Mouse (Mus musculus): ENCODE measurements at regions not wholly inside any gene's neighbourhood (a gene's known extent, or its start where the extent isn't known, plus 50 kb on each side); places are given as distances from the start of the nearest gene placed in this dataset.

DNA sequence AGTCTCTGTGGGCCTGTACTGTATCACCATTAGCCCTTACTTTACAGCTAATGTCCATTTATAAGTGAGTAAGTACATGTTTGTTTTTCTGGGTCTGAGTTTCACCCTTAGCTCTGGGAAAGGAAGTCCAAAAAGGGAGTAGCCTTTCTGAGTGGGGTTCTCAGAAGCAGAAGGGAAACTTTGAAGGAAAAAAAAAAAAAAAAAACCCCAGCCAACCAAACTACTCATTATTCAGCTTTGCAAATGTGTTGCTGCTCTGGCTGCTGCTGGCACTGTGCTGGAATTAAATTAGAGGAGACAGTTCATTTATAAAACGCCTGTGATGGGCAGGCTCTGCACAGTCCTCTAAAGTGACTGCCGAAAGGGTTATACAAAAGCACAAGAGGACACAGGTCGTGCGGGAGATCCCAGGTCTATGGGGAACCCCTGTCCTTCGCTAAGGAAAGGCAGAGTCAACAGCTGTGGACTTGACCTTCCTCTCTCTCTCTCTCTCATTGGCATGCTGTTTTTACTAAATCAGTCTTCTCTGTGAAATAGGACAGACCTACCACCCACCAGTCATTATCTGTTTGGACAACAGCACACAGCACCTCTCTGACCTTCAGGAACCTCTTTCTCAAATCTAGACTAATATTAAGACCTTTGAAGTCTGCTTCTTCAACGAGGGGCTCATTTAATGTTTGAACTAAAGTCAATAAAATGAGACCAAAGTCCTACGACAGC, 165.4 kb downstream of the Cd47 start:
- no peak for DNase-seq (ENCODE audit: low spot score)

DNA sequence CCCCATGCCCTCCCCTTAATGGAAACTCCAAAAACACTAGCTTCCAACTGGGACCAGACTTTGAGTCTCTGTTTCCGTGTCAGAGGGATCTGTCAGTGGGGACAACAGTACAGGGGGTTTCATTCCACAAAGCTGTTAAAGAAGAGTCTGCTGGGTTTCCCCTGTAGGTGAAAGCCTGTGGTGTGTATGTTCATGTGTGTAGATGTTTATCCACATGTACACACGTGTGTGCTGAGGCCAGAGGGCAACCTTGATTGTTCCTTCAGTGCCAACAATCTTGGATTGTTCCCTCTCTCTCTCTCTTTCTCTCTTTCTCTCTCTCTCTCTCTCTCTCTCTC, 165.9 kb downstream of the Cd47 start:
- DNase-seq (ENCODE audit: low spot score): no peak

DNA sequence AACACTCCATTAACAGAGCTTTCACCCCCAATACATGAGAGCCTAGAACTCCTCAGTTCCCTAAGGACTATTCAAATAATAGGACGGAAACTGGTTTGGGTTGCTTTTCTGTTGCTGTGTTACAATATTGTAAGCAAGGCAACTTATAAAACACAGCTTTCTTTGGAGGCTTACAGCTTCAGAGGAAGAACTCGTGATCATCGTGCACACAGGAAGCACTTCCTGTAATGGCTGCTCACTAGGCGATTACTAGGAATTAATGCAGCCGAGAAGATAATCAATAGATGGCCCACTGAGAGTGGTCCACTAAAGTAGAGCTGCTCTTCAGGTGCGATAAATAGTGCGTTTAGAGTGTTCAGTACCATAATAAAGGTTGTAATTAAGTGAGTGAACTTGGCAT, 166.8 kb downstream of the Cd47 start:
- no peak for DNase-seq (ENCODE audit: low spot score)

DNA sequence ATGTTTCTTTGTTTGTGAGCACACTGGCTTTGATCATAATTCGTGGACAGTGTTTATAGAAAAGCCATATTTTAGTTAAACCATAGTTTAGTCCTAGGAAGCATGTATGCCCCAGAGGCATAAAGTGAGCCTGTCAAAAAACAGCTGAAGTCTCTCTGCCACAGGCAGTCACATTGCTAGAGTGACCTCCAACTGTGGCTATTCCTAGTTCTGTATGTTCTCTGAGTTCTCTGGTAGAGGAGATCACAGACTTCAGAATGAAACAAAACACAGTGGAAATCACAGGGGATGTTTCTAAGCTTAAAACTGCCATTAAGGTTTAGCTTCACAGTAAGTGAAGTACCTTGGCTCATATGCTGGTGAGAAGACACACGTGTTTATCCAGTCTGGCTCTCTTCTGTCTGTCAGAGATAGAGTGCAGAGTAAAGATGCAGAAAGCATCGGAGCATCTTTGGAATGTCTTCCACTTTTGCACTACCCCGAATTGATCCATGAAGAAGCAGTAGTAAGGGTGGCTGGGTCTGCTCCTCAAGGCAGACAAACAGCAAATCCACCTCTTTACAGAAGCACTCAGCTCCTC, 168.0 kb downstream of the Cd47 start:
- DNase-seq (ENCODE audit: low spot score): no peak

DNA sequence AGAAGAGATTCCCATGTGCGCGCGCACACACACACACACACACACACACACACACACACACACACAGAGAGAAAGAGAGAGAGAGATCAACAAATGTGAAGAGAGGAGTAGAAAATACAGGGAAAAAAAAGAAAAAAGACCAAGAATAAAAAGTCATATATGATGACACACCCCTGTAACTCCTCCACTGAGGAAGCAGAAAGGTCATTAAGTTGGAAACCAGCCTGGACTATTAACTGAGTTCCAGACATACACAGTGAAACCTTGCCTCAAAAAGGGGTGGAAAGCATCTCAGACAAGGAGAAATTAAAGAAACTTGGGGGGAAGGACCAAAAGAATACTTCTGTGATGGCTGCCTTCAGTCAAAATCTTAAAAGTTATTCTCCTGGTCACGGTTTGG, 168.7 kb downstream of the Cd47 start:
- DNase-seq (ENCODE audit: low spot score): no peak

DNA sequence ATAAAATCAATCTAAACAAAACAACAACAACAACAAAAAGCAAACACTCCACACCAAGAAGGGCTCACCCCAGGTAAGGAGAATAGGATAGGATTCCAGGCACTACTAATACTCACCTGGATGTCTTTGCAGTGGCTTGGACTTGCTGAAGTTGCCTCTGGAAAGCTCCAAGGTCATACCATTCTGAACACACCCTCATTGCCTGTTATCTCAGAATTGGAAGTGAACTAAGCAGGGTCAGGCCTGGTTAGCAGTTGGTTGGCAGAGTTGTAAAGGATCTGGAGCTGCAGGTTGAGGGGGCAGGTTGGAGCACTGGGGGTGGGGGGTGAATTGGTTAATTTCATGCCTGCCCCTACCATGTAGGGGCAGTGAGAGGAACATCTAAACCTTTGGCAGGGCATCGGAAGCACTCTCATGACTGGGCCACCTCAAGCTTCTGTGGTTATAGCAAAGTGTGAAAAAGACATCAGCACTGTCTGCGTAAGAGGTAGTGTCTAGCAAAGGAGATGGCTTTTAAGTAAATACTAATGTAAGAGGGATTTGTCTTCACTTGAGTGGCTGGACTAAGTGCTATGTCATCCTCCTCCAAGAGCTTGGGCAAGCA, 169.5 kb downstream of the Cd47 start:
- DNase-seq (ENCODE audit: low spot score): no peak

DNA sequence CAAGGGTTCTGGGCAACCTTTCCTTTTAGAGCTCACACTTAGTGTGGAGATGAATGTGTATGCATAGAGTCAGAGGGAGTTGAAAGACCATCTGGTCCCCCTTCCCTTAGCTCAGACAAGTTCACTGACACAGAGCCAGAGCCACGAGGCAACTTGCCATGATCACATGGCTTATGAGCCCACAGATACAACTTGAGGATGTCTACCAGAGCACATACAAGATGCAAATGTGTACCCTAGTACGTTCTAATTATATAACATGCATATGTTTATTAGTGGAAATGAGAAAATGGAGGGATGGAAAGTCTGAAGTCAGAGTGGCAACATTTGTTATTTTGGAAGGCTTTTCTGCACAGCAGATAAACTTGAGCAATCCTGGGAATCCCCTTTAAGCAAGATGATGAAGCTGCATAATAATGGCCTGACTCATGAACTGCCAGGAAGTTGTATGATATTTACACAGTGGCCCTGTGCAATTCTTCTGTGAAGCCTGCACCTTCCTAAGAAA, 170.0 kb downstream of the Cd47 start:
- no peak for DNase-seq (ENCODE audit: low spot score)

DNA sequence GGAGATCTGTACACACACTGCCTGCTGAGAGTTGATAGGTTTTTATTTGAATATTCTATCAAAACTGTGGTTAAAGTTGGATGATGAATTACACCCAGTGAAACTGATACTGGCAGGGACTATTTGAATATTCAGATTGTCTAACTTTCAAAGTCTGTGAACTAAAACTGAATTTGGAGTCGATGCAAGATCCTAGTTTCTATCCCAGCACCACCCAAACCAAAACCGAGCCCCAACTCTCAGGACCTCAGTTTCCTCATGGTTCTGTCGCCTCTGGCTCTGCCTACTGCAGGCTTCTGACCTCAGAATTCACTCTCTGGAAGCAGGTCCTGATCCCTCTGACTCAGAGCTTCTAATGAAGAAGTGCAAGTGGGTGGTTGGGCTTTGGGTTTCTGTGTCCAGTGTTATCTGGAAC, 170.8 kb downstream of the Cd47 start:
- no peak for DNase-seq (ENCODE audit: low spot score)

DNA sequence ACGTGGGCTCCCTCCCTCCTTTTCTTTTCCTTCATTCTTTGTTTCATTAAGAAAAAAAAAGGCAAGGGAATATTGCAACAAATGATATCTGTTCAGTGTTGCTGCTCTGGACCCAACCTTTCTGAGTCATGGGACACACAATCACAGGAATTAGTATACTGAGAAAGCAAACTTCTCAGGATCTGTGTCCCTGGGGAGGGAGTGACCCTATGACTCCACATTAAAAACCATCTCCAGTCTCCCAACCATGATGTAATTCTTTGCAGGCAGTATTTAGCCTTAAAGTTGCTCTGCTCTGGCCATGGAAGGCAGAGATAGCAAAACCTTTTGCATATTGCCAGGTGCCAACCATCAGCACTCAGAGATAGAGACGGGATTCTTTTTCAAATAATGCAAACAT, 176.9 kb downstream of the Cd47 start:
- no peak for DNase-seq (ENCODE audit: low spot score)

DNA sequence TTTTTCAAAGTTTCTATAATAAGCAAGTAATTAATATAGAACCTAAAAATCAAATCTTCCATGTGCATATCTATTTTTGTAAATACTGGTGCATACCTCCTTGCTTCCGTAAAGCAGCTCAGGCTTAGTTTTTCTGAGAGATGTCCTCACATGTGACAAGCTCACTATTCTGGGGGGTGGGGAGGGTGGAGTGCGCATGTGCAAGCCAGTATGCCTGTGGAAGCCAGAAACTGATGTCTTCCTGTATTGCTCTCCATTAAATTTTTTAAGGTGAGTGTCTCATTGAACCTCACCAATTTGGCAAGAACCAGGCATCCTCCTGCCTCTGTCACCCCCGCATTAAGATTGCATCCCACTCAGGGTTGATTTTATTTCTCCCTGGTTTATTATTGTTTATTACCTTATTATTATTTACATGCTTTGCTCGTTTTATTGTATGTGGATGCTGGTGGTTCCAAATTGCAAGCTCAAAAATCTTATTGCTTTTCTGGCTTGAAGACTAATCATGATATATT, 179.2 kb downstream of the Cd47 start:
- DNase-seq (ENCODE audit: low spot score): no peak

DNA sequence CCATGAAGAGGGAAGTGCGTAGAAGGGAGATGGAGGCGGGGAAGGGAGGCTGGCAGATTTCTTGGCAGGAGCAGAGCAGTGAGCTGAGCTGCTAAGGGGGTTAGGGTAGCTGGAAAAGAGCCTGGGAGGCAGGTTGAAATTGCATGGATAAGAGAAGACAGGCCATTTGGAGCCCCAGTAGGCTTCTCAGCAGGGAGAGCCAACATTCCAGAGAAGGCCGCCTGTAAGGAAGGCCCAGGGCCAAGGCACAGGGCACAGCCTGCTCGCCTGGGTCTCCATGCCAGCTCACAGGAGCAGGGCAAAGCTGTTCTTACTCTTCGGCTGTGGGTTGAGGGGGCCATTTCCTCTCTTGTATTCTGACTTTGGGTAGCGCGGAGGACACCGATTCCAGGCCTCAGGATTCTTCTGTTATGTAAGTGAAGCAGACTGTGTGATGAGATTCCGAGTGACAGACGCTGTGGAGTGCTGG, 179.9 kb downstream of the Cd47 start:
- no peak for DNase-seq (ENCODE audit: low spot score)

DNA sequence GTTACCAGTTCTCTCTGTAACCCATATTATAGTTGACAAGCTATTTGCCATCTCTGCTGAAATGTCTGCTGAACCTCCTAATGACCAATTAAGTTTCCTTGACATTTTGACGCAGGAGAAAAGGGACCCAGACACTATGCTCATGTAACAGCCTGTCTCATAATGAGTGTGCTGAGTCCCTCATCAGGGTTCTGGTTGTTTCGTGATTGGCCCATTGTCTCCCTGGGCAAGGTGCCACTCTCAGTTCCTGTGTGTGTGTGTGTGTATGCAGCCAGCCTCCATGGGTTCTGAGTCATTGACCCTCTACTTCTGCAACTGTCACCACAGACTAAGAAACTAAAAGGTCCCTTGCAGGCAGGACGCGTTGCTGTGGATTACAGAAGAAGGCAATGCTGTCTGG, 181.8 kb downstream of the Cd47 start:
- DNase-seq (ENCODE audit: low spot score): no peak

DNA sequence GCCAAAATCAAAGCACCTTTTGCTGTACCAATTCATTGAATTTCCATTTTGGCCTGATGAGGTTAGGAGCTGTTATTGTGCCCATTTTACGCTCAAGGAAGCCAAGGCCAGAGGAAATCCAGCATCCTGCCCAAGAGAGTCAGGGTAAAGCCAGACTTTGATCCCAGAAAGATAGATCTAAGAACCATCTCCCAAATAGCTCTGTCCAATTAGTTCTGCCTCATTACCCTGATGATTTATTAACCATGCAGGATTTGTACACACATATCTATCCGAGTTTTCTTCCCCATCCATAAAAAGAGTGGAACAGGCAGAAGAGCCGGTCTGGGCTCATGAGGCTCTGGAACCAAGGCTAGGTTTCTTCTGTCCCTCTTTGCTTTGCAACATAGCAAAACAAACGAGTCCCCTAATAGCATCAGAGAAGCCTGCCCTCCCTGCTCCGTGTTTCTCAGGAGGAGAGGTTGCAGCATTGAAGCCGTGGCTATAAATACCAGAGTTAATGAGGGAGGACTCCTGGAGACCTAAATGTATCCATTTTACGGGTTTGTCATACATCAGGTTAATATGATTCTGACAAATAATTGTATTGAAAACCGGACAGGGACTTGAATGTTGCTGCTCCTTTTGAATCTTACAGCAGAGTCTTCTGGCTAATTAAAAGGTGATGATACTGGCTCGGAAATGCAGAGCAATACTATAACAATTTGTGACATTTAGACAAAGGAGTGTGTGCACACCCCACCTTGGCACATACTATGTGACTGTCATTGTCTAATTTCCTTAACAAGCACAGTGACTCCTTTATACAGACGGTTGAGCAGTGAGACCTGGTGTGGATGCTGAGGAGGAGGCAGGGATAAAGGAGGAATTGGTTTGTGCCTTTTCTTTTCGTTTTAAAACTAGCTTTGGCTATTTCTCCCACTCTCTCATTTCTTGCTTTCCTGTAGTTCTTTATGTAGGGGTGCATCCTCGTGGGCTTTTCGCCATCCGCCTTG, 185.0 kb downstream of the Cd47 start:
- DNase-seq (ENCODE audit: low spot score): peak; percentile 34

DNA sequence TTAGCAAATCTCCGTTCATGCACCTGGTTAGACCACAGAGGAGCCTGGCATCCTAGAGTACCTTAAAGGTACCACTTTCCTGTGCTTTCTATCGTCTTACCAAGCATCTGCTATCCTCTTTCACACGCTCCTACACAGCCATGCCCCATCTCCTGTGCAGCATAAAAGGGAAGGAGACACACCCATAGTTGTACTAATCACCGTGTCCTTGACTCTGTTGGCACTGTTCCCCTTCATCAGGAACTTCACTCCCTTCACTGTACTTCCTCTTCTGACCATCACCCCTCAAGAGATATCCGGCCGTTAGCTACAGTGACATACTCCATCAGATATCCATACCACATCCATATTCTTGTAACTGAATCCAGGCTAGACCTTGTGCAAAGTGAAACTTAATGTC, 186.6 kb downstream of the Cd47 start:
- DNase-seq (ENCODE audit: low spot score): no peak

DNA sequence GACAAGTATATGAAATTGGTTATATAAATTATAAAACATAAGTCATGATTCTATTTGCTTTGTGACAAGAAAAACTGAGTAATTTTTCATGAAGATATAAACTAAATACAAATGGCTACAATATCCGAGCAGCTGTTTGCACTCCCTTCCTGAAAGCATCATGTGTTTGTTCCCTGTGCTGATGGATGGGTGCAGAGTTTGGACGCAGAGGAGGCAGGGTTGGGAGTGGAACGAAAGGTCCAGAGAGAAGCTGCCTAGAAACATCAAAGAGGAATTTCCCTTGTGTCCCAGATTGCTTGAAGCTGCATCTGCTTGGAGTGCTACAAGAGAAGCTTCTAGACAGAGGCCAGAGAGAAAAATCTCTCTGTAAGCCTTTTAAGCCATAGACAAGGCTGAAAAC, 195.5 kb downstream of the Cd47 start:
- DNase-seq (ENCODE audit: low spot score): no peak

DNA sequence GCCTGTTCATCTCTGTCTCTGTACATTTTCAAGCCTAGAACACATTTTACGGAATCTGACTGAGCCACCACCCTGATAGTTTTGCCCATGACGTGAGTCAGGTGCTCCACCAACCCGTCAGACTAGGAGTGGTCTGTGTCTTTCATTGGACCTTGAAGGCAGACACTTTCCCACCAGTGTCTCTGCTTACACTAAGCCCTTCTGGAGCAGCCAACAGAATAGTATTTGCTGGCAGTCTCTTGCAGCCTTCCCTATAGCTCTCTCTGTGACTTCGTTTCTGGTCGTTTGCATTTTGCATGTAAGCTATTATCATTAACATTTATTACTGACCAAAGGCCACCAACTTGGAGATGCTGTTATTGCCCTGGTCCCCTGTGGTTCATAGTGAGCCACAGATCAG, 196.3 kb downstream of the Cd47 start:
- DNase-seq (ENCODE audit: low spot score): no peak

DNA sequence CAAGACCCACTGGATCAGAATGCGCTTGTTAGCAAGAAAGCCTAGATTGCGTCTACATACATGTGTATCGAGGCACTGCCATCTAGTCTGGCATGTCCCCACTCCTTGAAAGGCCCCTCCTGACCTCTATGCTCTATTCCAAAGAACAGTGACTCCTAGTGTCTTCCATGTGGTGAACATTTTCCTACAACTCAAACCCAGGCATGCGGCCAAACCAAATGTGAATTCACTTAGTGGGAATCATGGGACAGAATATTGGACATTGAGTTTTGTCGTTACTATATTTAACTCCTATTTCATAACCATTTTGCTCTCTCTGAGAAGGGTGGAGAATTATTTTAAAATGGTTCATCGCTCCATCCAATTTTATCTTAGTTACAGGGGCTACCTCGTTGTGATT, 196.7 kb downstream of the Cd47 start:
- DNase-seq (ENCODE audit: low spot score): no peak

DNA sequence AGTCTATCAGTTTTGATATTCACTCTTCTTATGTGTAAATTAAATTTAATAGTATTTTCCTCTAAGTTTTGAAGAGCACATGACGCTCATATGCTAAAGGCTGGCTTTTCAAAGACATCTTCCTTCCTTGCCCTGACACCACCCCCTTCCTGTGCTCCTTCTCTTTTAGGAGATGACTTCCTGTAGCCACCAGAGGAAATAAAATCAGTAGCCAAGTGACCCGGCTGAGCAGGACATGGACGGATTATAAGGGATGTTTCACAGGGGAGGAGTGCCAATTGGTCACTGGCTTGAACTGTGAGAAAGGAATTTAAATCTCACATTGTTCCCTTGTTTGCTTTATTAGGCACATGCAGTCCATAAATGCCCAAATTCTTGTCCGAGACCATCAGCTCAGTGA, 200.5 kb downstream of the Cd47 start:
- DNase-seq (ENCODE audit: low spot score): no peak

DNA sequence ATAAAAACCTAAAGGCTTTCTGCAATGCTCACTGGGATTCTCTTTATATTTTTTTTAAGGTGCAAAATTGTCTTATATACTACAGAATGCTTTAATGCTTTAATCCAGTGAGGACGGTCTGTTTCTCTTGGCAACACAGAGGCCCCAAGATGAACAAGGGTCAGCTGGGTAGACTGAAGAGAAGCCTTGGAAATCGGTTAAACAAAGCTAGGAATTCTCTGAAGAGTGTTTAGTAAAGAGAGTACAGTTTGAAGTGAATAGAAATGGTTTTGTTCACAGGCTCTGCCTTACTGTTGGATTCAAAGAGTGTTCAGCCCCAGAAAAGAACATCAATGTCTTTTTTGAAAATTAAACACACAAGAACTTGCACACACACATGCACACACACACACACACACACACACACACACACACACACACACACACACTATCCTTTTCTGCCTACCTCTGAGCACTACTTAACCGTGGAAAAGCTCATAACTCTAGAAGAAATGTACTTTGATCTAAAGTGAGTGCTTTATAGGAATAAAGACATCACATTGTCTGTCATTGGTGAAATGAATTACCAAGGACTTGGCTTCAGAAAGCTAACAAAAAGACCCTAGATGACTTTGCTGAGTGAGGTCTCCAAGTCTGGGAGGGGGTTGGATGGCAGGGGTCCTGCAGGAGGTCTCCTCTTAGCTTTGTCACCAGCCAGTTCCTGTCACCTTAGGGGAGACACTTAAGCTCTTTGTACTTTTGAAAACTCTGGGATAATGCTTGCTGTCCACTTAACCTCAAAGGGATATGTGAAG, 201.5 kb downstream of the Cd47 start:
- no peak for DNase-seq (ENCODE audit: low spot score)

DNA sequence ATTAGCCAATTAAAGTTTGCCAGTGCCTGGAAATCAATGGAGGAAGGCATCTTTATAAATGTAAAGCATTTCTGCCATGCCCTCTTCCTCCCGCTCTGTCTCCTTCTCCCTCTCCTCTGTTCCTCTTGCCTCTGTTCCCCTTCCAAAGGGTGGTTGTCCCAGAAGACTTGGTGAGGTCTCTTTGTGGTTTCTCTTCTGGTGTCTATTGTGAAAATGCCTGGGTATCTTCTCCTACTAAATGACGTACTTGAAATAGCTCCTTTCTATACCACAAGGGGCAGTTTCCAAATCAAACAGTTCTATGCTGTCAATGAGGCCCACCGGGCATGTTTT, 202.1 kb downstream of the Cd47 start:
- no peak for DNase-seq (ENCODE audit: low spot score)

DNA sequence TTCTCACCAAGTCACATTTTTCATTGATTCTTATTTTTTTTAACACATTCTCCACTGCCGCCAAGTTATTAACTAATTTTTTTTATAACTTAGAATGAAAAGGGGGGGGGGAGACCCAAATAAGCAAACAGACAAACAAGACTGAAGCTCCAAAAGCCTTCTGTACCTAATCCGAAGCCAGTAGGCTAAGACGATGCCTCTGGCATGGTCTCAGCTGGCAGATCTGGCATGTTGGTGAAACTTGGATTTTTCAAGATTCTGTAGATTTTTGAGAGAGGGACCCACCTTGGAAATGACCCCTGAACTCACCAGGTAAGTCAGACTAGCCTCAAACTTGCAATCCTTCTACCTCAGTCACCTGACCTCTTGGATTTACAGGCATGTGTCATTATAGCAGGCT, 208.7 kb downstream of the Cd47 start:
- DNase-seq (ENCODE audit: low spot score): no peak

DNA sequence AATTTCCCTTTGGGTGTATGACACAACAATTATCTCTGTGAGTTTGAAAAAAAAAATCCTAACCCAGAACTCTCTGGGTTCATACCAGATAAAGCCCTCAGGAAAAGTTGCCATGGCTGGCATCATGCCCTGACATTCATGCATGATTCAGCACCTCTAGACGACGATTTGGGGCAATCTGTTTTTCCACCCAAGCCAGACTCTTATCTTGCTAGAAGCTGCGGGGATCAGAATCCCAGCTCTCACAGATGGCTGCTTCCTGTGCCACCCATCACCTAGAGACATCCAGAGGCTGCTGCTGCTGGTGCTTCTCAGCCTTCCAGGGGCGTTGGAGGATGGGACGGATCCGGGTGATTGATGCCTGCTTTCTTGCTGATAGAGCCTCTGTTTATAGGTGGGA, 209.2 kb downstream of the Cd47 start:
- DNase-seq (ENCODE audit: low spot score): no peak
